Mouse (Mus musculus) cerebellum, adult 2 months (tissue): ENCODE results near the gene Gpc6.

Experiments used
- CTCF ChIP-seq: fragments of 200-500 bp; IDR thresholded peaks from 2 replicates; pipeline ENCODE4 v1.5.1; 2011; ENCODE audit warnings: low read depth, mild to moderate bottlenecking, control low read depth, low read length, moderate library complexity, borderline replicate concordance; ENCODE audit not compliant: insufficient read depth
- POLR2A ChIP-seq: fragments of 200-500 bp; IDR thresholded peaks from 2 replicates; pipeline ENCODE4 v1.6.1; 2011; ENCODE audit warnings: low read length, control low read depth, borderline replicate concordance; ENCODE audit not compliant: insufficient read depth

DNA sequence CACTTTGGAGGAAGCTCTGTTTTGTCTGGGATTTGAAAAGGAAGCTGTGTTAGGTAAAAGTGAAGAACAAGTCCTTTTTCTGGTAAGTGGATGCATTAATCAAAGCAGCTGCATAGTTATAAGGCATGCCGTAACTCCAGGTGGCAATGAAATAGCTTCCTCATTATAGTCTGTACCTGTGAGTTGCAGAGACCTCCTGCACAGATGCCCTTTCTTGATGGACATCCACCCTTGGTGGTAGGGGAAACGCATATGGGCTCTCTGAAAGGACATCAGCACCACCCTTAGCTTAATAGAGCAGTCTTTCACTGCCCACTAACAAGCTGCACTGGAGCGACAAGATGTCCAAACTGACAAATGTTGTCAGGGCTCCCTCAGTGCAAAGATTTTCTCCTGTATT lies 83.7 kb downstream of the Gpc6 start:
- no peak for TF ChIP-seq POLR2A
- no peak for TF ChIP-seq CTCF
